Mouse (Mus musculus) embryonic facial prominence, embryonic 12.5 days (tissue): Measurements from ENCODE around the gene Tmem63a. TPM values are rescaled to one million over a fixed set of nuclear protein-coding genes. Genes with fewer than 3 reads are reported as not detected.

Experiments
- ATAC-seq: fragments of 200-750 bp; cut with Nextera tagmentation; 2 replicates; pipeline ENCODE4 v1.8.0; 2017; ENCODE audit not compliant: insufficient number of reproducible peaks, insufficient read depth, low FRiP score, low TSS enrichment
- H3K27ac ChIP-seq: fragments of 300-500 bp; sonication (generic); 2 replicates; pipeline ENCODE4 v1.5.1; 2016; ENCODE audit warnings: mild to moderate bottlenecking
- H3K27me3 ChIP-seq: fragments of 300-500 bp; sonication (generic); 2 replicates; pipeline ENCODE4 v1.6.1; 2016; ENCODE audit warnings: mild to moderate bottlenecking, moderate library complexity
- H3K36me3 ChIP-seq: fragments of 300-500 bp; sonication (generic); 2 replicates; pipeline ENCODE4 v1.6.1; 2016; ENCODE audit warnings: mild to moderate bottlenecking
- H3K4me1 ChIP-seq: fragments of 300-500 bp; sonication (generic); 2 replicates; pipeline ENCODE4 v1.6.1; 2016
- H3K4me2 ChIP-seq: fragments of 300-500 bp; sonication (generic); replicated peaks from 2 replicates; pipeline ENCODE4 v1.6.1; 2016; ENCODE audit warnings: mild to moderate bottlenecking, moderate library complexity
- H3K4me3 ChIP-seq: fragments of 300-500 bp; sonication (generic); 2 replicates; pipeline ENCODE4 v1.5.1; 2016; ENCODE audit warnings: mild to moderate bottlenecking
- H3K9ac ChIP-seq: fragments of 300-500 bp; sonication (generic); 2 replicates; pipeline ENCODE4 v1.6.1; 2016; ENCODE audit warnings: mild to moderate bottlenecking, moderate library complexity
- H3K9me3 ChIP-seq: fragments of 300-500 bp; sonication (generic); 2 replicates; pipeline ENCODE4 v1.6.1; 2016; ENCODE audit warnings: mild to moderate bottlenecking, moderate library complexity
- WGBS: fragments of 180-500 bp; shearing (Covaris S2); methylation state at CpG from one replicate; pipeline ENCODE4 v1.1.7; 2016; 5-methylcytosine and 5-hydroxymethylcytosine counted together
- polyA plus RNA-seq: library from polyadenylated mRNA; unstranded; fragments of >200 nt; fragmentation: Nextera tagmentation; extraction: Ambion mirVana; gene quantifications from 2 replicates; pipeline ENCODE4 v1.2.1, GENCODE M21; 2016

Gene Tmem63a
- polyA plus RNA-seq, 1 experiment from 2014 or later: 8.9 TPM

DNA sequence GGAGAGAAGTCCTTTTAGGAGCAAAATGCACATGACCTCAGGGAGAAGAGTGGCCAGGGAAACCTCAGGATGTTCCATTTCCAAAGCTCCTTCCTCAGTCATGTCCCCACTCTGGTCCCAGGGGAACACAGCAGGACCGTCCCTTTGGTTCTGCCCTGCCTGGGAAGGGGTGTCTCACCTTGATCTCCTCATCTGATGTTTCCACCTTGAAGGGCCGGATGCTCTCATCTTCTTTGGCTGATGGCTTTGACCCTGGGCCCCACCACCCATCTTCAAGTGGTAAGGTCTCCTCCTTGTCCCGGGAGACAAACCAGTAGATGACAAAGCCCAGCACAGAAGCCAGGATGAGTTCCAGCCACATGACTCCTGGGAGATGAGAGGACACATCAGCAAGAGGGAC, 59.5 kb downstream of the Tmem63a start:
- Histone ChIP-seq H3K9me3 (no peaks in the 10 kb centered on the region), H3K27ac (no peak overlapping the region), H3K4me3 (no peak overlapping the region), H3K4me1 (peaks cover 8% of the 10 kb centered on the region), H3K4me2 (no peak overlapping the region), H3K36me3 (no peaks in the 10 kb centered on the region), H3K27me3 (no peaks in the 10 kb centered on the region), H3K9ac (no peak overlapping the region)
- no peak for ATAC-seq
- 94% methylated on average over 3 of the region's 3 CpGs for WGBS

DNA sequence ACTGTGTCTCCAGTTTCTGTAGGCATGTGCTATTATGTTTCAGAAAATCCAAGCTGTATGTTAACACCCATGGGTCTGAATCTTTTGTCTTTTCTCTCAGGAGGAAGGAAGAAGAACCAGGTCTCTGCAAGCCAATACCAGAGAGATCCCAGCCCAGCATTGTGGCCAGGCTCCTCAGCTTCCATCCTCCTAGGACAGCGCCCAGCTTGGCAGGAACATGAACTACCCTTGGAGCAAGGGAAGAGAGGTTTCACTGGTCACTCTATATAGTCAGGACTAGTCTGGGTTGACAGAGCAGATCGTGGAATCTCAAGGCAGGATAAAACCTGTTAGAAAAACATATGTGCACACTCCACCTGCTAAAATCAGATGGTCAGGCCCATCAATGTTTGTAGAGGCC, 61.6 kb downstream of the Tmem63a start:
- H3K4me3 ChIP-seq: no peak overlapping the region
- H3K9me3 ChIP-seq: no peaks in the 10 kb centered on the region
- H3K27ac ChIP-seq: no peak overlapping the region
- H3K9ac ChIP-seq: no peak overlapping the region
- WGBS: 82% methylated on average over 2 of the region's 2 CpGs
- no peaks in the 10 kb centered on the region for H3K27me3 ChIP-seq
- H3K4me2 ChIP-seq: no peak overlapping the region
- no peak for ATAC-seq
- H3K4me1 ChIP-seq: peaks cover 8% of the 10 kb centered on the region
- H3K36me3 ChIP-seq: no peaks in the 10 kb centered on the region

DNA sequence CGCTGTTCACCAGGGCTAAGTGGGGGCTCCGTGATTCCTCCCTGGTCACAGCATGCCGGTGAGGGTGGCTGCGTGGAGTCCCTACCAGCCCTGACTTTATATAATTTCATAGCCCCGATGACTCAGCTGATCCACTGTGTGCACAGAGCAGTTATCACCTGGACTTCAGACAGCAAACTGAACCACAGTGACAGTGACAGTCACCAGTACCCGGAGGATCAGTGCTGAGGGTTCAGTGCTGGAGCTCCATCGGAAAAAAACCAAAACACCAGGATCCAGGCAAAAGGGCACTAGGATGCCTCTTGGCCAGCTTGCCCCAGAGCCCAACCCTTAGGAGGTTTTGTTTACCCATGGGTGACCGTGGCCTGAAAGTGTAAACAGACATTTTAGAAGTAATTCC, 63.2 kb downstream of the Tmem63a start:
- Histone ChIP-seq H3K27me3 (no peaks in the 10 kb centered on the region), H3K4me2 (no peak overlapping the region), H3K9me3 (no peaks in the 10 kb centered on the region), H3K4me3 (no peak overlapping the region), H3K9ac (no peak overlapping the region), H3K27ac (no peak overlapping the region), H3K4me1 (peaks cover 5% of the 10 kb centered on the region), H3K36me3 (no peaks in the 10 kb centered on the region)
- WGBS: 84% methylated on average over 8 of the region's 8 CpGs
- no peak for ATAC-seq

DNA sequence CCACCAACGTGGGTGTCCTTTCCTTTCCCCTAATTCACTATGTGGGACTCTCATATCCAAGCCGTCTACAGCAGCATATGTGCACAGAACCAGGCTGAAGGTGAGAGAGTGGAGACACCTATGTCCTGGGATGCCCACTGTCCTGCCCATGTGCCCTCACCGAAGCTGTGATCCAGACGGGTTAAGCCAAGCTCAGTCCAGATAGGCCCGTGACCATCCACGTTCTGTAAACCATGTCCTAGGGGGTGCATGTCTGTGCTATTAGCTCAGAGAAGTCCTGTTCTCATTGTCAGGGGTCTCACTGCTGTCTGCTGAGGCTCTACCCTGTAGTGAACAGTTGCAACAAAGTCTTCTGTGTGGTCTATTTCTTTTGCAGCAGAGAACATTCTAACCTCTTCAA, 65.7 kb downstream of the Tmem63a start:
- Histone ChIP-seq H3K4me1 (no peaks in the 10 kb centered on the region), H3K9me3 (no peaks in the 10 kb centered on the region), H3K9ac (no peak overlapping the region), H3K4me2 (no peak overlapping the region), H3K27me3 (no peaks in the 10 kb centered on the region), H3K27ac (no peak overlapping the region), H3K36me3 (no peaks in the 10 kb centered on the region), H3K4me3 (no peak overlapping the region)
- ATAC-seq: no peak
- 89% methylated on average over 6 of the region's 6 CpGs for WGBS

DNA sequence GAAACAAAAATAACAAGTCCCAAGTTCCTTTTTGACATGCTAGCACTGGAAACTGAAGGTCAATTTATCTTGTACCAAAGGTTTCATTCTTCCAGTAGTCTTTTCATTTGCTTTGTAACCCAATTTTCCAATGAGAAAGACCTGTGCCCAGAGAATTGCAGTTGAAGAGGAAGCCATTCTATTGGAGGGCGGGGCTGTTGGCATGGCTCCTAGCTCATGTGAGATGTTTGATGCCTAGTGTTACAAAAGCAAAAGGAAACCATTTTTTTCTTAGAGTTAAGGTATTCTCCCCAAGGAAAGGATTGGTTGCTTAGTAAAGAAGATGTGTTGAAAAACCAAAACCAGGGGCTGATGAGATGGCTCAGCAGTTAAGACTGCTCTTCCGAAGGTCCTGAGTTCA, 66.1 kb downstream of the Tmem63a start:
- H3K9me3 ChIP-seq: no peaks in the 10 kb centered on the region
- no peaks in the 10 kb centered on the region for H3K4me1 ChIP-seq
- H3K27ac ChIP-seq: no peak overlapping the region
- H3K4me2 ChIP-seq: no peak overlapping the region
- no peak for ATAC-seq
- H3K27me3 ChIP-seq: no peaks in the 10 kb centered on the region
- H3K36me3 ChIP-seq: no peaks in the 10 kb centered on the region
- no peak overlapping the region for H3K4me3 ChIP-seq
- WGBS: 93% methylated on average over 2 of the region's 2 CpGs
- H3K9ac ChIP-seq: no peak overlapping the region

DNA sequence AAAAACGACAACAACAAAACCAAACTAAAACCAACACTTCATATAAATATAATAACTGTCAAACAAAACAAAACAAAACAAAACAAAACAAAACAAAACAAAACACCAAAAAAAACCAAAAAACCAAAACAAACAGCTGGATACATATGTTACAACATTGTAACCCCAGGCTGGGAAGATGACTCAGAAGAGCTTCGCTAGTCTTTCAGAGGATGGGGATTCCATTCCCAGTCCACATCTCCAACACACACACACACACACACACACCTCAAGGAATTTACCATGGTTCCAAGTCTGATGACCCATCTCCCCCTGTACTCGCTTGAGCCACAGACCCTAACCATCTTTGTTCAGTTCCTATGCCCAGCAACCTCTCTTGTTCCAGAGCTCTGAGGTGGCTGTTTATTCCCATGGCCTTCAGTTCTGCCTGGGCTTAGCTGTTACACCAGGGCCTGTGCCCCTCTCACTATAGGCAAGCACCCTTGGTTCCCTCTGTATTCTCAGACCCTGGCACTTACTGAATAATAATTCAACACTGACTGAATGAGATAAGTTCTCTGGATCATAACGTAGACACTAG, 67.0 kb downstream of the Tmem63a start:
- H3K4me3 ChIP-seq: no peak overlapping the region
- no peaks in the 10 kb centered on the region for H3K9me3 ChIP-seq
- H3K36me3 ChIP-seq: no peaks in the 10 kb centered on the region
- ATAC-seq: no peak
- H3K4me1 ChIP-seq: no peaks in the 10 kb centered on the region
- H3K27me3 ChIP-seq: no peaks in the 10 kb centered on the region
- no peak overlapping the region for H3K27ac ChIP-seq
- 86% methylated on average over 4 of the region's 4 CpGs for WGBS
- H3K9ac ChIP-seq: no peak overlapping the region
- H3K4me2 ChIP-seq: no peak overlapping the region

DNA sequence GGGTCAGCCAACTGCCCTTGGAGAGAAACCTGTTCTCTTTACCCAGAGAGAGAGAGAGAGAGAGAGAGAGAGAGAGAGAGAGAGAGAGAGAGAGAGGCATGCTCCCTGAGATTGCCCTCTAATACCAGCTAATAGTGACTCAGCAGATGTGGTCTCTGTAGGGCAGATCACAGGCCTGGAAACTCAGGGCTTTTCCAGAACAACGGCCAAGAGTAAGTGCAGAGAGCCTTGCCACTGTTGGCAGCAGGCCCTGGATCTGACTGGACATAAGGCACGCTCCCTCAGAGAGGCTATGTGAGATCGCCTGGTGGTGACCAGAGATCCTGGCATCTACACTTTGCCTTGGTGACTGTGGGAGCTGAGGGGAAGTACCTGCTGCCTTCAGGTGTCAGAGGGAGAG, 67.6 kb downstream of the Tmem63a start:
- Histone ChIP-seq H3K9ac (no peak overlapping the region), H3K27me3 (no peaks in the 10 kb centered on the region), H3K4me2 (no peak overlapping the region), H3K9me3 (no peaks in the 10 kb centered on the region), H3K4me1 (no peaks in the 10 kb centered on the region), H3K4me3 (no peak overlapping the region), H3K36me3 (no peaks in the 10 kb centered on the region), H3K27ac (no peak overlapping the region)
- WGBS: 67% methylated on average over 3 of the region's 3 CpGs
- ATAC-seq: no peak

DNA sequence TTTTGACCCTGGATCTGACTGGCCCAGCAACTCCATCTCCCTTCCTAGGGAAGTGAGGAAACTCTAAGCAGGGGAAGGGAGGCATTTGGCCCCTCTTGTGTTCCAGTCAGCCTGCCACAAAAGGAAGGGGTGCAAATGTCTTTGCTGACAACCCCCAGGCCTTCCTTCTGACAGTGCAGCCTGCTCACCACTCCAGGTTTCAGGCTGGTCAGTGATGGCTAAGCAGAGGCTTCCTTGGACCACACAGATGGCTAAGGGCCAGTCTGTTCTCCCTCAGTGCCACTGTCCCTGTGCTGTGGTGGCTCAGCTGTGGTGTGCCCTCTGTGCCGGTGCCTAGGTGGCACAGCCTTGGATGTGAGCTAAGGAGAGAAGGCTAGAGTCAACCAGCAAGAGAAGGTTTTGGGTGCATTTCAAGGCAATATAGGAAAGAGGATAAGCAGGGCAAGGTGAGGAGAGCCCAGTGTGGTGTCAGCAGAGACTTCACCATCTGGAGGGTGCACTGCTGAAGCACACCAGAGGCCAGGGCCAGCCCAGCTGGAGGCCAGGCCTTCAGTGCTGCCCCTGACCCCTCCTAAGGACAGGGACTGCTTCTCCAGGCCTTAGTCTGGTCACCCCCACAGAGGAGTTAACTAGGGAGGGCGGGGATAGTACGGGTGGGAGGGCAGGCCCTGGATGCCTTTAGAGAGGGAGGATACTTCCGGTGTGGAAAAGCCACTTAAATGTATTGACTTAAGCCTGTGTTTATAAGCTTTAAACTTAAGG, 68.2 kb downstream of the Tmem63a start:
- Histone ChIP-seq H3K27me3 (no peaks in the 10 kb centered on the region), H3K9me3 (no peaks in the 10 kb centered on the region), H3K36me3 (no peaks in the 10 kb centered on the region), H3K9ac (no peak overlapping the region), H3K4me1 (no peaks in the 10 kb centered on the region; the same call in 1 of the 2 replicates), H3K4me2 (no peak overlapping the region), H3K27ac (no peak overlapping the region), H3K4me3 (no peak overlapping the region)
- no peak for ATAC-seq
- WGBS: 63% methylated on average over 4 of the region's 4 CpGs

DNA sequence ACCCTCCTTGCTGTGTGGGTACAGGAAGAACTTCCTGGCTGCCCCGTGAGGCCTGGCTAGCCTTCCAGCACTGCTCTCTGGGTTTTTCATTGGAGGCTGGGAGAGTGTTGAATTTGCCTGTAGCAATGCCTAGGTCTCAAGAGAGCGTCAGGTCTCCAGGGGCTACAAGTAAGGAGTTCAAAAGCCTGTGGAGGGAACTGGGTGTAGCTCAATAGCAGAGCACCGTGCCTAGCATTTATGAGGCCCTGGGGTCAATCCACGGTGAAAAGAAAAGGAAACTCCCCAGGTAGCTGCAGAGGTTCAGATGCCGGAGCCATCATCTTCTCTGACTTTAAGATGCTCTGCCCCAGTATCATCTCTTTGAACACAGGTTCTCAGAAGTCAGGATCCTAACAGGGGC, 69.5 kb downstream of the Tmem63a start:
- 58% methylated on average over 5 of the region's 5 CpGs for WGBS
- Histone ChIP-seq H3K27ac (no peak overlapping the region), H3K9me3 (no peaks in the 10 kb centered on the region), H3K4me2 (no peak overlapping the region), H3K27me3 (no peaks in the 10 kb centered on the region), H3K9ac (no peak overlapping the region), H3K4me3 (no peak overlapping the region), H3K4me1 (peaks cover 6% of the 10 kb centered on the region; the same call in 1 of the 2 replicates), H3K36me3 (no peaks in the 10 kb centered on the region)
- ATAC-seq: no peak

DNA sequence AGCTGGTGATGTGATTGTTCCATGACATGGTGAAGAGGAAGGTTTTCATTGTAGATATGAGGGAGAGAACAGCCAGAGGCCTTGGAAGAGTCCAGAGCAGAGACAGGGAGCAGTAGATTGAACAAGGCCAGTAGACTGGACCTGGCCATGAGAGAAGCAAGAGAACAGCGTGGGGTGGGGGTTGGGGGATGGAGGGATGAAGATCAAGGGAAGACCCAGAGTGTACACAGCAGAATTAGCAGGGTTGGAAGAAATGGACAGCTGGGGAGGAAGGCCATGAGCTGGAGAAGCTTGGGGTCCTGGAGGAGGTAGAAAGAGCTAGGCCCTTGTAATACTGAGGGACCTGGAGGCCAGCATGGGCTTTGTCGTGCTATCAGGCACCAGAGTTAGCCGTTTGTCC, 70.3 kb downstream of the Tmem63a start:
- H3K4me2 ChIP-seq: no peak overlapping the region
- no peak overlapping the region for H3K9ac ChIP-seq
- H3K4me3 ChIP-seq: no peak overlapping the region
- WGBS: 83% methylated on average over 3 of the region's 3 CpGs
- no peaks in the 10 kb centered on the region for H3K36me3 ChIP-seq
- H3K9me3 ChIP-seq: no peaks in the 10 kb centered on the region
- no peak overlapping the region for H3K27ac ChIP-seq
- H3K4me1 ChIP-seq: peaks cover 11% of the 10 kb centered on the region; the same call in 1 of the 2 replicates
- H3K27me3 ChIP-seq: no peaks in the 10 kb centered on the region
- no peak for ATAC-seq

DNA sequence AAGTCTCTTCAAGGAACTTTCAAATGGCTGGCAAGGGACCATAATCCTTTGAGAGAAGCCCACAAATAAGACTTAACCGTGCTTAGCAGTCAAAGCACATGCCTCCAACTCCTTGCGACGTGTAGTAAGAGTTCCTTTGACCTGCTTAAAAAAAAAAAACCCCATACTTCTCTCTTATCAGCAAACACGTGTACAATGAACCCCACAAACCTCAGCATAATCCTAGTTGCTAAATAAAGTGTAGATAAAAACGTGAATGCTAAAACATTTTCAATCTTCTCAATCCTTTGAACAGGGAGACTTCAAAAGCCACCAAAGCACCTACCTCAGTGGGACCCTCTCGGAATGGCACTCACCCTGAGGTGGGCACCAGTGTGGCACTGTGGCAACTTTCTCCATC, 71.3 kb downstream of the Tmem63a start:
- ATAC-seq: no peak
- Histone ChIP-seq H3K27ac (no peak overlapping the region), H3K4me3 (no peak overlapping the region), H3K9ac (no peak overlapping the region), H3K27me3 (no peaks in the 10 kb centered on the region), H3K9me3 (no peaks in the 10 kb centered on the region), H3K4me2 (no peak overlapping the region), H3K4me1 (peaks cover 11% of the 10 kb centered on the region; the same call in 1 of the 2 replicates), H3K36me3 (no peaks in the 10 kb centered on the region)
- 80% methylated on average over 6 of the region's 6 CpGs for WGBS

DNA sequence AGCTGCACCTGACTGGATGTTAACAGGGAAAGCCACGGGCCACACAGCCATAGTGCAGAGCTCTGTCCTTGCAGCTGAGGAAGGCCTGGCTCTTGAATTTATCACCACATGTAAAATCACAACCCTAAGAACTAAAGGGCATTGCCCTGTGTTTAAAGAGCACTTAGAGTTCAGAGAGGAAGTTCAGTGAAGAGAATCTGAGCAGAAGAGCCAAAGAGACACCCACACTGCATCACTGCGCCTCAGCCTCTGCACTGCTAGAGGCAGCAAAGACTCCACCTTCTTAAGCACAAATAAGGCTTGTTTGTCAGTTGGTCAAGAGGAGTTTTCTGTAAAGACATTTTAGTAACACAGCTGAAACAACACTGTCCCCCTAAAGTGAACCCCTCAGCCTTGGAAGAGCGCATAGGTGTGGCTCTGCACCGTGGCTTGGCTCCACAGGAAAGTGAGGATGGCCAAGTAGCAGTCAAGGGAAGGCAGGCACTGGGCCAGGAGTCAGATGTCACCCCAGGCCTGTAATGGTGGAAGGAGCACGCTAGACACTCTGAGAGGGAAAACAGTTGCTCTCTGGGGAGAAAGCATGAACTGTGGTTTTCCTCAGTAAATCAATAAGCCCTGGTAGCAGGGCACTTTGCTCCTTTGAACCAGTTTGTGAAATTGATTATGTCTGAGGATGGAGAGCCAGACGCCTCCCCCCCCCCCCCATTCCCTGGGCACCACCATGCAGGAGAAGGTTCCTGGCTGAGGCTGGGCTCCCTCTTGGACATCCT, 72.8 kb downstream of the Tmem63a start:
- Histone ChIP-seq H3K4me2 (no peak overlapping the region), H3K4me3 (no peak overlapping the region), H3K9me3 (no peaks in the 10 kb centered on the region), H3K4me1 (peaks cover 11% of the 10 kb centered on the region; the same call in 1 of the 2 replicates), H3K27me3 (no peaks in the 10 kb centered on the region), H3K36me3 (no peaks in the 10 kb centered on the region), H3K9ac (no peak overlapping the region), H3K27ac (no peak overlapping the region)
- WGBS: 71% methylated on average over 6 of the region's 6 CpGs
- ATAC-seq: no peak
